23 mouse cellular contexts compared by ENCODE assay signal in genomic region chr17:27176754-27177153, GRCm38 (mm10). TPM values are rescaled to one million over a fixed set of nuclear protein-coding genes. Genes with fewer than 3 reads are reported as not detected.
DNase-seq lines count a peak whose midpoint lies in the region; ATAC-seq lines count a peak whose summit lies in the region.
"Had no signal": no experiment of that assay in that cellular context is flagged by ENCODE, and none has a peak within 500 bp of the region (broad histone marks: within the 10 kb centered on the region; RNA-seq: fewer than 3 reads in every experiment).

No protein-coding gene starts in this region.

- H3K4me1 ChIP-seq in forebrain, embryonic 12.5 days = peaks cover 26% of the 10 kb centered on the region
- H3K4me1 ChIP-seq in forebrain, embryonic 16.5 days (replicated peaks; ENCODE audit: control insufficient read depth, insufficient read depth, low read length) = peaks cover 11% of the 10 kb centered on the region
- H3K4me1 ChIP-seq in hindbrain, embryonic 11.5 days (replicated peaks; ENCODE audit: control insufficient read depth, insufficient read depth, low read length) = peaks cover 5% of the 10 kb centered on the region; the same call in 1 of the 2 replicates
- peaks cover 12% of the 10 kb centered on the region for H3K4me1 ChIP-seq in hindbrain, embryonic 16.5 days (ENCODE audit: control insufficient read depth, insufficient read depth, low read depth, low read length)
- peaks cover 16% of the 10 kb centered on the region for H3K4me1 ChIP-seq in midbrain, embryonic 10.5 days
- peaks cover 19% of the 10 kb centered on the region for H3K4me1 ChIP-seq in midbrain, embryonic 13.5 days (replicated peaks)
- peaks cover 26% of the 10 kb centered on the region for H3K4me1 ChIP-seq in embryonic facial prominence, embryonic 10.5 days

- no peak overlapping the region for H3K9ac ChIP-seq in forebrain, embryonic 12.5 days
- H3K9ac ChIP-seq in forebrain, embryonic 16.5 days (replicated peaks; ENCODE audit: low read depth, low read length) = no peak overlapping the region
- no peak overlapping the region for H3K9ac ChIP-seq in hindbrain, embryonic 11.5 days (ENCODE audit: low read depth, low read length)
- H3K9ac ChIP-seq in hindbrain, embryonic 16.5 days (ENCODE audit: low read depth, low read length) = no peak overlapping the region
- H3K9ac ChIP-seq in midbrain, embryonic 13.5 days (replicated peaks) = no peak overlapping the region
- H3K9ac ChIP-seq: embryonic facial prominence, embryonic 15.5 days; forebrain, embryonic 15.5 days had no signal

- no peak overlapping the region for H3K4me2 ChIP-seq in forebrain, embryonic 12.5 days
- H3K4me2 ChIP-seq in forebrain, embryonic 16.5 days (ENCODE audit: low read length) = no peak overlapping the region
- H3K4me2 ChIP-seq in hindbrain, embryonic 11.5 days (replicated peaks; ENCODE audit: low read depth, low read length) = no peak overlapping the region
- H3K4me2 ChIP-seq in hindbrain, embryonic 16.5 days (ENCODE audit: low read length) = no peak overlapping the region
- no peak overlapping the region for H3K4me2 ChIP-seq in midbrain, embryonic 13.5 days (replicated peaks)
- H3K4me2 ChIP-seq: embryonic facial prominence, embryonic 13.5 days; embryonic facial prominence, embryonic 15.5 days; forebrain, embryonic 15.5 days had no signal

- H3K27me3 ChIP-seq in forebrain, embryonic 12.5 days = no peaks in the 10 kb centered on the region
- H3K27me3 ChIP-seq in forebrain, embryonic 16.5 days (replicated peaks; ENCODE audit: control insufficient read depth, insufficient read depth, low read length) = no peaks in the 10 kb centered on the region
- H3K27me3 ChIP-seq in hindbrain, embryonic 11.5 days (ENCODE audit: control insufficient read depth, insufficient read depth, low read length) = no peaks in the 10 kb centered on the region
- H3K27me3 ChIP-seq in hindbrain, embryonic 16.5 days (replicated peaks; ENCODE audit: control insufficient read depth, insufficient read depth, low read length) = no peaks in the 10 kb centered on the region
- no peaks in the 10 kb centered on the region for H3K27me3 ChIP-seq in midbrain, embryonic 10.5 days (ENCODE audit: low read depth, poor library complexity, severe bottlenecking)
- H3K27me3 ChIP-seq in midbrain, embryonic 13.5 days = no peaks in the 10 kb centered on the region
- H3K27me3 ChIP-seq in embryonic facial prominence, embryonic 10.5 days (replicated peaks; ENCODE audit: low read depth, poor library complexity, severe bottlenecking) = no peaks in the 10 kb centered on the region
- H3K27me3 ChIP-seq: embryonic facial prominence, embryonic 13.5 days; embryonic facial prominence, embryonic 15.5 days; forebrain, embryonic 15.5 days; Patski had no signal

- 90% methylated on average over 4 of the region's 4 CpGs for WGBS in forebrain, embryonic 12.5 days
- 89% methylated on average over 4 of the region's 4 CpGs for WGBS in forebrain, embryonic 16.5 days
- WGBS in hindbrain, embryonic 11.5 days = 87% methylated on average over 4 of the region's 4 CpGs
- 84% methylated on average over 4 of the region's 4 CpGs for WGBS in hindbrain, embryonic 16.5 days
- 91% methylated on average over 4 of the region's 4 CpGs for WGBS in midbrain, embryonic 10.5 days
- WGBS in midbrain, embryonic 13.5 days = 93% methylated on average over 4 of the region's 4 CpGs
- 87% methylated on average over 4 of the region's 4 CpGs for WGBS in embryonic facial prominence, embryonic 10.5 days

- H3K4me3 ChIP-seq in forebrain, embryonic 12.5 days (replicated peaks) = no peak overlapping the region
- H3K4me3 ChIP-seq in forebrain, embryonic 16.5 days (replicated peaks; ENCODE audit: low read length) = no peak overlapping the region
- no peak overlapping the region for H3K4me3 ChIP-seq in hindbrain, embryonic 11.5 days (ENCODE audit: low read depth, low read length)
- H3K4me3 ChIP-seq in hindbrain, embryonic 16.5 days (ENCODE audit: low read length) = no peak overlapping the region
- no peak overlapping the region for H3K4me3 ChIP-seq in midbrain, embryonic 10.5 days
- H3K4me3 ChIP-seq in midbrain, embryonic 13.5 days (replicated peaks) = no peak overlapping the region
- no peak overlapping the region for H3K4me3 ChIP-seq in embryonic facial prominence, embryonic 10.5 days
- H3K4me3 ChIP-seq: embryonic facial prominence, embryonic 13.5 days; embryonic facial prominence, embryonic 15.5 days; erythroblast, embryonic 14.5 days; forebrain, embryonic 15.5 days had no signal

- 0 out of 2 replicates have a peak overlapping the region, but pooled peaks have one; percentile 76 for H3K27ac ChIP-seq in forebrain, embryonic 12.5 days
- H3K27ac ChIP-seq in forebrain, embryonic 16.5 days (ENCODE audit: low read length) = no peak overlapping the region
- H3K27ac ChIP-seq in hindbrain, embryonic 11.5 days (ENCODE audit: low read depth, low read length) = peak overlapping the region; percentile 51; the same call in 1 of the 2 replicates
- H3K27ac ChIP-seq in hindbrain, embryonic 16.5 days (ENCODE audit: low read depth, low read length) = no peak overlapping the region
- H3K27ac ChIP-seq in midbrain, embryonic 10.5 days (replicated peaks) = peak overlapping the region; percentile 64; the same call in 1 of the 2 replicates
- H3K27ac ChIP-seq in midbrain, embryonic 13.5 days = no peak overlapping the region
- H3K27ac ChIP-seq in embryonic facial prominence, embryonic 10.5 days (replicated peaks) = peak overlapping the region; percentile 27; the same call in 1 of the 2 replicates
- H3K27ac ChIP-seq: embryonic facial prominence, embryonic 15.5 days; forebrain, embryonic 15.5 days had no signal

- DNase-seq in hindbrain, embryonic 11.5 days (ENCODE audit: low spot score) = no peak
- no peak for DNase-seq in midbrain, embryonic 10.5 days (ENCODE audit: low spot score)
- no peak for DNase-seq in embryonic facial prominence, embryonic 10.5 days (ENCODE audit: low spot score)
- no peak for DNase-seq in urinary bladder, postnatal 14 days (ENCODE audit: low spot score)
- DNase-seq: adrenal gland, adult 8-10 months; adrenal gland, postnatal 14 days; adrenal gland, postnatal 36 days; cerebellum, adult 11-12 months; cerebellum, adult 2 months; cerebellum, adult 9-10 months; cerebellum, postnatal 10 days; cerebellum, postnatal 25 days had no signal

- no peaks in the 10 kb centered on the region for H3K36me3 ChIP-seq in forebrain, embryonic 12.5 days (replicated peaks)
- no peaks in the 10 kb centered on the region for H3K36me3 ChIP-seq in forebrain, embryonic 16.5 days (ENCODE audit: control insufficient read depth, insufficient read depth)
- H3K36me3 ChIP-seq in hindbrain, embryonic 11.5 days (ENCODE audit: control insufficient read depth, insufficient read depth, low read length) = no peaks in the 10 kb centered on the region
- no peaks in the 10 kb centered on the region for H3K36me3 ChIP-seq in hindbrain, embryonic 16.5 days (ENCODE audit: control insufficient read depth, insufficient read depth, low read length)
- no peaks in the 10 kb centered on the region for H3K36me3 ChIP-seq in midbrain, embryonic 10.5 days
- H3K36me3 ChIP-seq in midbrain, embryonic 13.5 days = no peaks in the 10 kb centered on the region
- H3K36me3 ChIP-seq in embryonic facial prominence, embryonic 10.5 days (replicated peaks) = no peaks in the 10 kb centered on the region
- H3K36me3 ChIP-seq: embryonic facial prominence, embryonic 13.5 days; embryonic facial prominence, embryonic 15.5 days; forebrain, embryonic 15.5 days; G1E had no signal

- ATAC-seq in forebrain, embryonic 12.5 days (ENCODE audit: low FRiP score) = no peak
- no peak for ATAC-seq in forebrain, embryonic 16.5 days
- no peak for ATAC-seq in hindbrain, embryonic 11.5 days (ENCODE audit: low FRiP score)
- ATAC-seq in hindbrain, embryonic 16.5 days = no peak
- no peak for ATAC-seq in midbrain, embryonic 13.5 days
- ATAC-seq: activated CD4-positive, CD25-positive, alpha-beta regulatory T cell, adult 4 months; forebrain, embryonic 15.5 days; Patski had no signal

- H3K9me3 ChIP-seq in forebrain, embryonic 12.5 days = no peaks in the 10 kb centered on the region
- no peaks in the 10 kb centered on the region for H3K9me3 ChIP-seq in forebrain, embryonic 16.5 days (ENCODE audit: control insufficient read depth, low read length)
- no peaks in the 10 kb centered on the region for H3K9me3 ChIP-seq in hindbrain, embryonic 11.5 days (ENCODE audit: control insufficient read depth, low read length)
- no peaks in the 10 kb centered on the region for H3K9me3 ChIP-seq in hindbrain, embryonic 16.5 days (ENCODE audit: control insufficient read depth, low read length)
- H3K9me3 ChIP-seq in midbrain, embryonic 10.5 days (replicated peaks) = no peaks in the 10 kb centered on the region
- H3K9me3 ChIP-seq in midbrain, embryonic 13.5 days = no peaks in the 10 kb centered on the region
- no peaks in the 10 kb centered on the region for H3K9me3 ChIP-seq in embryonic facial prominence, embryonic 10.5 days
- H3K9me3 ChIP-seq: embryonic facial prominence, embryonic 13.5 days; embryonic facial prominence, embryonic 15.5 days; forebrain, embryonic 15.5 days had no signal

RNA-seq across cellular contexts. Expression of gene Ip6k3, which starts 9.2 kb away (rescaled TPM):
- polyA plus RNA-seq in forebrain, embryonic 12.5 days (2016; fragmentation: Nextera tagmentation; extraction: Ambion mirVana) = 0.13 TPM in 1 of 2 replicates, not detected in the other
- 0.30 TPM in 1 of 2 replicates, not detected in the other for polyA plus RNA-seq in forebrain, embryonic 16.5 days (2015; fragmentation: Nextera tagmentation; extraction: Ambion mirVana)
- polyA plus RNA-seq in hindbrain, embryonic 11.5 days (2014; fragmentation: Nextera tagmentation; extraction: Ambion mirVana) = 0.23 and 0.49 TPM in 2 replicates
- polyA plus RNA-seq in hindbrain, embryonic 16.5 days (2015; fragmentation: Nextera tagmentation; extraction: Ambion mirVana) = 0.27 and 0.31 TPM in 2 replicates
- 0.29 TPM in 1 of 2 replicates, not detected in the other for polyA plus RNA-seq in midbrain, embryonic 10.5 days (2016; fragmentation: Nextera tagmentation; extraction: Ambion mirVana)
- polyA plus RNA-seq in midbrain, embryonic 13.5 days (2015; fragmentation: Nextera tagmentation; extraction: Ambion mirVana) = 0.22 and 0.46 TPM in 2 replicates
- not detected in 2 replicates for polyA plus RNA-seq in embryonic facial prominence, embryonic 10.5 days (2016; fragmentation: Nextera tagmentation; extraction: Ambion mirVana)
- polyA plus RNA-seq: activated CD4-positive, CD25-positive, alpha-beta regulatory T cell, adult 4 months; erythroblast, embryonic 14.5 days; G1E had no signal

RNA-seq across cellular contexts. Expression of gene Lemd2, which starts 27.5 kb away (rescaled TPM):
- polyA plus RNA-seq in forebrain, embryonic 12.5 days (2016; fragmentation: Nextera tagmentation; extraction: Ambion mirVana) = 30.6 and 30.8 TPM in 2 replicates
- polyA plus RNA-seq in forebrain, embryonic 16.5 days (2015; fragmentation: Nextera tagmentation; extraction: Ambion mirVana) = 21.3 and 26.4 TPM in 2 replicates
- polyA plus RNA-seq in hindbrain, embryonic 11.5 days (2014; fragmentation: Nextera tagmentation; extraction: Ambion mirVana) = 12.4 and 16.5 TPM in 2 replicates
- polyA plus RNA-seq in hindbrain, embryonic 16.5 days (2015; fragmentation: Nextera tagmentation; extraction: Ambion mirVana) = 11.1 and 17.7 TPM in 2 replicates
- polyA plus RNA-seq in midbrain, embryonic 10.5 days (2016; fragmentation: Nextera tagmentation; extraction: Ambion mirVana) = 16.4 and 20.8 TPM in 2 replicates
- polyA plus RNA-seq in midbrain, embryonic 13.5 days (2015; fragmentation: Nextera tagmentation; extraction: Ambion mirVana) = 16.5 and 24.0 TPM in 2 replicates
- polyA plus RNA-seq in embryonic facial prominence, embryonic 10.5 days (2016; fragmentation: Nextera tagmentation; extraction: Ambion mirVana) = 18.8 and 20.0 TPM in 2 replicates

RNA-seq across cellular contexts. Expression of gene Uqcc2, which starts 43.0 kb away (rescaled TPM):
- polyA plus RNA-seq in forebrain, embryonic 12.5 days (2016; fragmentation: Nextera tagmentation; extraction: Ambion mirVana) = 274 and 306 TPM in 2 replicates
- 253 and 266 TPM in 2 replicates for polyA plus RNA-seq in forebrain, embryonic 16.5 days (2015; fragmentation: Nextera tagmentation; extraction: Ambion mirVana)
- polyA plus RNA-seq in hindbrain, embryonic 11.5 days (2014; fragmentation: Nextera tagmentation; extraction: Ambion mirVana) = 326 and 345 TPM in 2 replicates
- 343 and 396 TPM in 2 replicates for polyA plus RNA-seq in hindbrain, embryonic 16.5 days (2015; fragmentation: Nextera tagmentation; extraction: Ambion mirVana)
- 404 and 411 TPM in 2 replicates for polyA plus RNA-seq in midbrain, embryonic 10.5 days (2016; fragmentation: Nextera tagmentation; extraction: Ambion mirVana)
- polyA plus RNA-seq in midbrain, embryonic 13.5 days (2015; fragmentation: Nextera tagmentation; extraction: Ambion mirVana) = 356 and 378 TPM in 2 replicates
- polyA plus RNA-seq in embryonic facial prominence, embryonic 10.5 days (2016; fragmentation: Nextera tagmentation; extraction: Ambion mirVana) = 407 and 410 TPM in 2 replicates

Comparison
In these comparisons a context has a peak if more than half of its experiments do, and no peak if none do; other contexts are left out.
1. H3K27ac ChIP-seq: peak in forebrain, embryonic 12.5 days (single experiment), hindbrain, embryonic 11.5 days (single experiment), midbrain, embryonic 10.5 days (single experiment) and embryonic facial prominence, embryonic 10.5 days (single experiment); none in forebrain, embryonic 16.5 days (single experiment), hindbrain, embryonic 16.5 days (single experiment) and midbrain, embryonic 13.5 days (single experiment).